Mouse (Mus musculus) heart, embryonic 11.5 days (tissue): ENCODE measurements around the gene Rbm14. TPM values are rescaled to one million over a fixed set of nuclear protein-coding genes. Genes with fewer than 3 reads are reported as not detected.
"Not testable (repeated sequence)": the region's sequence is repeated elsewhere in the genome, so short reads cannot be mapped to it uniquely, and the experiment has no call there.

ENCODE experiments used
- ATAC-seq: fragments of 200-750 bp; cut with Nextera tagmentation; replicated peaks from 2 replicates; pipeline ENCODE4 v1.8.0; 2017; ENCODE audit warnings: moderate library complexity; ENCODE audit not compliant: insufficient number of reproducible peaks, low FRiP score, low TSS enrichment
- H3K27ac ChIP-seq: fragments of 300-500 bp; sonication (generic); 2 replicates; pipeline ENCODE4 v1.5.1; 2014; ENCODE audit warnings: mild to moderate bottlenecking, low read depth, low read length
- H3K27me3 ChIP-seq: fragments of 300-500 bp; sonication (generic); 2 replicates; pipeline ENCODE4 v1.6.1; 2014; ENCODE audit warnings: mild to moderate bottlenecking, low read length, mixed read lengths; ENCODE audit not compliant: control insufficient read depth, insufficient read depth
- H3K36me3 ChIP-seq: fragments of 300-500 bp; sonication (generic); 2 replicates; pipeline ENCODE4 v1.6.1; 2014; ENCODE audit warnings: mild to moderate bottlenecking, low read length, moderate library complexity, mixed read lengths; ENCODE audit not compliant: control insufficient read depth, insufficient read depth
- H3K4me1 ChIP-seq: fragments of 300-500 bp; sonication (generic); 2 replicates; pipeline ENCODE4 v1.6.1; 2014; ENCODE audit warnings: low read length; ENCODE audit not compliant: control insufficient read depth, insufficient read depth
- H3K4me2 ChIP-seq: fragments of 300-500 bp; sonication (generic); 2 replicates; pipeline ENCODE4 v1.6.1; 2014; ENCODE audit warnings: mild to moderate bottlenecking, moderate library complexity
- H3K4me3 ChIP-seq: fragments of 300-500 bp; sonication (generic); 2 replicates; pipeline ENCODE4 v1.5.1; 2014; ENCODE audit warnings: low read depth, low read length
- H3K9ac ChIP-seq: fragments of 300-500 bp; sonication (generic); 2 replicates; pipeline ENCODE4 v1.6.1; 2014; ENCODE audit warnings: mild to moderate bottlenecking, low read depth, low read length, moderate library complexity
- H3K9me3 ChIP-seq: fragments of 300-500 bp; sonication (generic); replicated peaks from 2 replicates; pipeline ENCODE4 v1.6.1; 2016; ENCODE audit warnings: low read length; ENCODE audit not compliant: control insufficient read depth
- WGBS: fragments of 180-500 bp; shearing (Covaris S2); extraction: QIAGEN DNeasy Blood & Tissue Kit; methylation state at CpG from one replicate; pipeline ENCODE4 v1.1.7; 2014; ENCODE audit not compliant: insufficient replicate concordance; 5-methylcytosine and 5-hydroxymethylcytosine counted together
- polyA plus RNA-seq: library from polyadenylated mRNA; unstranded; fragments of >200 nt; fragmentation: Nextera tagmentation; extraction: Ambion mirVana; gene quantifications from 2 replicates; pipeline ENCODE4 v1.2.1, GENCODE M21; 2014

The Rbm14 gene
- polyA plus RNA-seq, 1 experiment from 2014 or later = 58.0 TPM

DNA sequence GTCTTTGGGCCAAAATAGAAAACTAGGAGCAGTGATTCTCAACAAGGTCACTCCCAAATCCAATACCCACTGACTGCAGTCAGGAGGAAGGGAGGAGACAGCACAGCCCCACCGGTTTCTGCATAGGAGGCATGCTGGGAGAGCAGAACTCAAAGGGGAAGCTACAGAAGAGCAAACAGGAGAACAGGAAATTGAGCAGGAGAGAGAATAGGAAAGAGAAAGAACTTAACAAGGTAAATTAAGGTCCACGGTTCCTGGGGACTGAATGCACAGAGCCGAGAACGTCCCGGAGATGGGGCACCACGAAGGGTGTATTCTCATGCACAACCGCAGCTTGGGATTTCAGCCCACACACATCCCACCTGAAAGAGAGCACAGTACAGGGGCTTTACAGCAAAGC, 26.2 kb downstream of the Rbm14 start:
- no peak overlapping the region for H3K9ac ChIP-seq
- 91% methylated on average over 7 of the region's 7 CpGs for WGBS
- peaks cover 6% of the 10 kb centered on the region; the same call in 1 of the 2 replicates for H3K4me1 ChIP-seq
- no peak for ATAC-seq
- H3K4me3 ChIP-seq = no peak overlapping the region
- H3K36me3 ChIP-seq = peaks cover 27% of the 10 kb centered on the region
- H3K9me3 ChIP-seq = no peaks in the 10 kb centered on the region
- no peaks in the 10 kb centered on the region for H3K27me3 ChIP-seq
- 0 out of 2 replicates have a peak overlapping the region, but pooled peaks have one; percentile 29 for H3K27ac ChIP-seq
- H3K4me2 ChIP-seq = no peak overlapping the region

DNA sequence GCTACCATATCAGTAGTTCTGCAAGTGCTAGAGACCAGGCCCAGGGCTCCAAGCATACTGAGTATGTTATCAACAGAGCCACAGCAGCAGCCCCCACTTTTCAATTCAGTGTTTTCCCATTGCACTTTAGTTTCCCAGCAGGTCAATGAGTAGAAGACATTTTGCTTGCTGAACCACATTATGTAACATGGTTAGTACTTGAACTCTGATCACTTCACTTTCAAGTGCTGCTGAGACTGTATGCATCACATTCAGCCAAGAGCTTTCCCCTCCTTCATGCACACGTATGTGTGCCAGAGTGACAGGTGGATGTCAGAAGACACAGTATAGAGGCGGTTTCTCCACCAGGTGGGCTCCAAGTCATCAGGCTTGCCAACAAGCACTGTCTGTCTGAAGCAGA, 28.5 kb downstream of the Rbm14 start:
- H3K9ac ChIP-seq = no peak overlapping the region
- 89% methylated on average over 2 of the region's 2 CpGs for WGBS
- H3K27me3 ChIP-seq = no peaks in the 10 kb centered on the region
- no peak overlapping the region for H3K4me3 ChIP-seq
- peaks cover 6% of the 10 kb centered on the region; the same call in 1 of the 2 replicates for H3K4me1 ChIP-seq
- peaks cover 23% of the 10 kb centered on the region for H3K36me3 ChIP-seq
- no peak overlapping the region for H3K4me2 ChIP-seq
- H3K9me3 ChIP-seq = no peaks in the 10 kb centered on the region
- H3K27ac ChIP-seq = no peak overlapping the region
- ATAC-seq = no peak

DNA sequence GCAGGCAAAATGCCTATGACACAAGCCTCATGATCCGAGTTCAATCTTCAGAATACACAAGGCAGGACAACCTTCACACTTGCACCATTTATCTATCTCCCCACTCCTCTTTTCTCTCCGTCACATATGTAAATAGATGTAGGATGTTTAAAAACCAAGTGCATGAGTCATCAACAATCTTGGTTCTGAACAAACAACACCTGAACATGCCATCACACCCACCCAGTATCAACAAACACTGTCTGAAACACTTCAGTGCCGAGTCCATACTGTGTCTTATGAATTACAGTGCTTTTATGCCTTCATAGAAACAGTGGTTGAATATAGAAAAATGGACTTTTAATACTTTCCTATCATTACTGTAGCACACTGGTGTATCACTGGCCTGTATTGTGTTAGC, 38.6 kb downstream of the Rbm14 start:
- ATAC-seq = no peak
- H3K4me3 ChIP-seq = no peak overlapping the region
- H3K36me3 ChIP-seq = peaks cover 15% of the 10 kb centered on the region; the same call in 1 of the 2 replicates

DNA sequence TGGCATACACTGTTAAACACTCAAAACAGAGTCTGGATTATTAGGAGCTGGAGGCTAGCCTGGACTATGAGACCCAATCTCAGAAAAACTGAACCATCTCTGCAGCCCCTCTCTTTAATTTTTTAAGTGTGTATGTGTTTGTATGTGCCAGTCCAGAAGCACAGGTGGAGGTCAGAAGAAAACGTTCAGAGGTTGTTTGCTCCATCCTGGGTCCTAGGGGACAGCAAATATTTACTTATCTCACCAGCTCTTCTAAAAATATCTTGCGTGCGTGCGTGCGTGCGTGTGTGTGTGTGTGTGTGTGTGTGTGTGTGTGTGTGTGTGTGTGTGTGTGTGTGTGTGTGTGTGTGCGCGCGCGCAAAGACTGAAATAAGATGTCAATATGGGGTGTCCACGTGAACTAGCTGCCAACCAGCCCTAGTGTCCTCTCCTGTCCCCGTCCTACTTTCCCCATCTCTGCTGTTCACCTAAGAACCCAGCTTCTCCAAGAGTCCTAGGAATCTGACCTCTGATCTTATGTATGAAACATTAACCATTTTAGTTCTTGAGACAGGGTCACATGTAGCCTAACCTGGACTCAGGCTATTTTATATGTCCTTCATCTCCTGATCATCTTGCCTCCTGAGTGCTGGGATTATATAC, 43.8 kb downstream of the Rbm14 start:
- no peak overlapping the region for H3K4me3 ChIP-seq
- 74% methylated on average over 12 of the region's 12 CpGs for WGBS
- no peak overlapping the region for H3K4me2 ChIP-seq
- H3K9ac ChIP-seq = no peak overlapping the region
- no peaks in the 10 kb centered on the region for H3K4me1 ChIP-seq
- ATAC-seq = no peak
- H3K9me3 ChIP-seq = no peaks in the 10 kb centered on the region
- no peaks in the 10 kb centered on the region for H3K27me3 ChIP-seq
- peaks cover 18% of the 10 kb centered on the region; the same call in 1 of the 2 replicates for H3K36me3 ChIP-seq
- no peak overlapping the region for H3K27ac ChIP-seq

More for the DNA sequence above, 38.6 kb downstream of the Rbm14 start:
- 84% methylated on average over 3 of the region's 3 CpGs for WGBS
- H3K27me3 ChIP-seq = no peaks in the 10 kb centered on the region
- no peak overlapping the region for H3K4me2 ChIP-seq
- H3K27ac ChIP-seq = no peak overlapping the region
- no peak overlapping the region for H3K9ac ChIP-seq
- no peaks in the 10 kb centered on the region for H3K4me1 ChIP-seq
- no peaks in the 10 kb centered on the region for H3K9me3 ChIP-seq

DNA sequence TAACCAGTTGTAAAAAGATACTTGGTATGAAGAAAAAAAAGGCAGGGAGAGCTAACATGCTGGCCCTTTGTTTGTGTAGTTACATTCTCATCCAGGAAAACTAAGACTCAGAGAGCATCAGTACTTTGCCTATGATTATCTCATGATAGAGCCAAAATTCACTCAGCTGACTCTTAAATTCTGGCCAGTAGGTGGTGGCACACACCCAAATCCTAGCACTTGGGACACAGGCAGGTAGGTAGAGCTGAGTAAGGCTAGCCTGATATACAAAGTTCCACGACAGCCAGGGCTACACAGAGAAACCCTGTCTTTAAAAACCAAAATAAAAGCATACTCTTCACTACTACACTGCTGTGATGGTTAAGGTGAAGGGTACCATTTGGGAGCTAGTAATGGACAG, 48.6 kb downstream of the Rbm14 start:
- no peak; the same call in 1 of the 2 replicates for ATAC-seq
- Histone ChIP-seq H3K4me1 (peaks cover 5% of the 10 kb centered on the region), H3K4me2 (no peak overlapping the region), H3K27me3 (no peaks in the 10 kb centered on the region), H3K4me3 (no peak overlapping the region), H3K36me3 (peaks cover 11% of the 10 kb centered on the region; the same call in 1 of the 2 replicates), H3K27ac (no peak overlapping the region), H3K9ac (no peak overlapping the region), H3K9me3 (no peaks in the 10 kb centered on the region)
- WGBS = 64% methylated on average over 1 of the region's 1 CpGs

DNA sequence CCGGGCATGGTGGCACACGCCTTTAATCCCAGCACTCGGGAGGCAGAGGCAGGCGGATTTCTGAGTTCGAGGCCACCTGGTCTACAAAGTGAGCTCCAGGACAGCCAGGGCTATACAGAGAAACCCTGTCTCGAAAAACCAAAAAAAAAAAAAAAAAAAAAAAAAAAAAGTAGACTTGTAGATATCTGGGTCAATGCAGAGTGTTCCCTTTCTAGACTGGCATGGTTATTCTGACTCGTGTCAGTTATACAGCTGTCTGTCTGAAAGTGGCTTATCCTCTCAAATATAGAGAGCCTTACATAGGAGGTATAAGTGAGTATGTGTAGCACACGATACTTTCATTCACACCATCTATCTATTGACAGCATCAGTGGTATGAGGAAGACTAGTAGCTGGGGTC, 50.9 kb downstream of the Rbm14 start:
- not testable (repeated sequence) for H3K4me3 ChIP-seq, H3K27ac ChIP-seq, H3K27me3 ChIP-seq, H3K4me2 ChIP-seq, H3K9ac ChIP-seq, H3K36me3 ChIP-seq, H3K9me3 ChIP-seq, H3K4me1 ChIP-seq, ATAC-seq
- WGBS = 87% methylated on average over 8 of the region's 8 CpGs

- 8% methylated on average over 9 of the region's 9 CpGs for WGBS
- ATAC-seq = no peak
These were observed 54.5 kb downstream of the Rbm14 start for GRCm38 (mm10) chr19:4756921-4757320.

GRCm38 (mm10) chr19:4756193-4756911, 55.1 kb downstream of the Rbm14 start, which contains the start of gene Rbm4b:
Gene Rbm4b (plus strand): TSS chr19:4756497.
- Histone ChIP-seq H3K27me3 (no peaks in the 10 kb centered on the region), H3K4me1 (peaks cover 9% of the 10 kb centered on the region)
- WGBS = under 1% methylated on average over 61 of the region's 65 CpGs

More at GRCm38 (mm10) chr19:4756921-4757320, 54.5 kb downstream of the Rbm14 start:
- H3K4me1 ChIP-seq = peaks cover 9% of the 10 kb centered on the region
- peaks cover 1% of the 10 kb centered on the region; the same call in 1 of the 2 replicates for H3K36me3 ChIP-seq
- peak overlapping the region; percentile 94 for H3K9ac ChIP-seq
- H3K27me3 ChIP-seq = no peaks in the 10 kb centered on the region
- H3K9me3 ChIP-seq = no peaks in the 10 kb centered on the region
- peak overlapping the region; percentile 80 for H3K4me3 ChIP-seq
- peak overlapping the region; percentile 84 for H3K4me2 ChIP-seq
- peak overlapping the region; percentile 91; the same call in 1 of the 2 replicates for H3K27ac ChIP-seq

More at GRCm38 (mm10) chr19:4756193-4756911, 55.1 kb downstream of the Rbm14 start, which contains the start of gene Rbm4b:
- H3K4me2 ChIP-seq = peak within 1 kb of the TSS; percentile 84
- H3K9me3 ChIP-seq = no peaks in the 10 kb centered on the region
- H3K9ac ChIP-seq = peak within 1 kb of the TSS; percentile 94
- ATAC-seq = peak; percentile 97
- H3K36me3 ChIP-seq = no peaks in the 10 kb centered on the region; the same call in 1 of the 2 replicates
- peak within 1 kb of the TSS; percentile 80 for H3K4me3 ChIP-seq
- H3K27ac ChIP-seq = peak within 1 kb of the TSS; percentile 91
